Mouse (Mus musculus): Measurements from ENCODE around the gene Hivep3.

Gene Hivep3

GRCm38 (mm10) chr4:119873935-119874334 is 140.4 kb downstream of the Hivep3 start:
- DNase-seq (ENCODE audit: low spot score) = no peak

GRCm38 (mm10) chr4:119875592-119875991 is 142.0 kb downstream of the Hivep3 start:
- DNase-seq (ENCODE audit: low spot score) = no peak

- DNase-seq (ENCODE audit: low spot score) = no peak
Observed at GRCm38 (mm10) chr4:119876535-119877160, 143.1 kb downstream of the Hivep3 start.

- DNase-seq (ENCODE audit: low spot score) = no peak
Observed at GRCm38 (mm10) chr4:119878218-119878617, 144.6 kb downstream of the Hivep3 start.

GRCm38 (mm10) chr4:119879671-119880070 is 146.1 kb downstream of the Hivep3 start:
- DNase-seq (ENCODE audit: low spot score) = no peak

- DNase-seq (ENCODE audit: low spot score) = no peak
Observed at GRCm38 (mm10) chr4:119880270-119880669, 146.7 kb downstream of the Hivep3 start.

GRCm38 (mm10) chr4:119881292-119881691 is 147.7 kb downstream of the Hivep3 start:
- DNase-seq (ENCODE audit: low spot score) = no peak

GRCm38 (mm10) chr4:119882401-119882800 is 148.8 kb downstream of the Hivep3 start:
- no peak for DNase-seq (ENCODE audit: low spot score)

GRCm38 (mm10) chr4:119882814-119883213 is 149.2 kb downstream of the Hivep3 start:
- DNase-seq (ENCODE audit: low spot score) = no peak

GRCm38 (mm10) chr4:119886621-119887020 is 153.0 kb downstream of the Hivep3 start:
- DNase-seq (ENCODE audit: low spot score) = no peak

GRCm38 (mm10) chr4:119887523-119888177 is 154.1 kb downstream of the Hivep3 start:
- no peak for DNase-seq (ENCODE audit: low spot score)

- DNase-seq (ENCODE audit: low spot score) = no peak
Observed at GRCm38 (mm10) chr4:119889760-119890159, 156.2 kb downstream of the Hivep3 start.

- DNase-seq (ENCODE audit: low spot score) = no peak
Observed at GRCm38 (mm10) chr4:119893255-119893779, 159.7 kb downstream of the Hivep3 start.

GRCm38 (mm10) chr4:119894797-119895458 is 161.3 kb downstream of the Hivep3 start:
- DNase-seq (ENCODE audit: low spot score) = no peak

- DNase-seq (ENCODE audit: low spot score) = no peak
Observed at GRCm38 (mm10) chr4:119895504-119895903, 161.9 kb downstream of the Hivep3 start.

- DNase-seq (ENCODE audit: low spot score) = no peak
Observed at GRCm38 (mm10) chr4:119896572-119896971, 163.0 kb downstream of the Hivep3 start.

GRCm38 (mm10) chr4:119897054-119897855 is 163.7 kb downstream of the Hivep3 start:
- no peak for DNase-seq (ENCODE audit: low spot score)

- DNase-seq (ENCODE audit: low spot score) = no peak
Observed at GRCm38 (mm10) chr4:119901556-119902491, 168.2 kb downstream of the Hivep3 start.

- no peak for DNase-seq (ENCODE audit: low spot score)
Observed at GRCm38 (mm10) chr4:119903328-119903727, 169.7 kb downstream of the Hivep3 start.

GRCm38 (mm10) chr4:119903806-119904205 is 170.2 kb downstream of the Hivep3 start:
- DNase-seq (ENCODE audit: low spot score) = no peak

- DNase-seq (ENCODE audit: low spot score) = no peak
Observed at GRCm38 (mm10) chr4:119904296-119904695, 170.7 kb downstream of the Hivep3 start.

All from ovary, adult 18-20 months (tissue).